Mouse (Mus musculus) myocyte (in vitro differentiated cells): ENCODE measurements around the gene Riiad1. TPM values are rescaled to one million over a fixed set of nuclear protein-coding genes. Genes with fewer than 3 reads are reported as not detected.

Experiments
- H3K27me3 ChIP-seq: one replicate; pipeline ENCODE4 v1.6.1; 2011; ENCODE audit not compliant: control insufficient read depth, insufficient read depth, insufficient read length
- H3K36me3 ChIP-seq: one replicate; pipeline ENCODE4 v1.6.1; 2011; ENCODE audit not compliant: control insufficient read depth, insufficient read depth
- H3K4me2 ChIP-seq: one replicate; pipeline ENCODE4 v1.6.1; 2011; ENCODE audit warnings: low read depth, control low read depth
- H3K4me3 ChIP-seq: one replicate; pipeline ENCODE4 v1.5.1; 2011; ENCODE audit warnings: mild to moderate bottlenecking, control low read depth, moderate library complexity
- H3K79me2 ChIP-seq: one replicate; pipeline ENCODE4 v1.6.1; 2011; ENCODE audit not compliant: control insufficient read depth, insufficient read depth
- H3ac ChIP-seq: one replicate; pipeline ENCODE4 v1.6.1; 2011; ENCODE audit not compliant: control insufficient read depth, insufficient read length
- CEBPB ChIP-seq: IDR thresholded peaks from 2 replicates; pipeline ENCODE4 v1.6.1; 2011; ENCODE audit warnings: mild to moderate bottlenecking, moderate library complexity; ENCODE audit not compliant: poor library complexity, insufficient read depth, severe bottlenecking
- E2F4 ChIP-seq: IDR thresholded peaks from one replicate; pipeline ENCODE4 v1.6.1; 2011; ENCODE audit warnings: mild to moderate bottlenecking, control low read depth, moderate library complexity; ENCODE audit not compliant: insufficient read depth
- MAX ChIP-seq: IDR thresholded peaks from one replicate; pipeline ENCODE4 v1.6.1; 2011; ENCODE audit warnings: low read depth, mild to moderate bottlenecking, control low read depth
- MYOD1 ChIP-seq, 3 experiments: IDR thresholded peaks; one replicate each; pipeline ENCODE4 v1.6.1; 2011; ENCODE audit warnings: control low read depth in 2 of 3, low read depth in 2 of 3, mild to moderate bottlenecking in 2 of 3, moderate library complexity in 1 of 3; ENCODE audit not compliant: insufficient read length in 2 of 3, control insufficient read depth in 1 of 3
- MYOG ChIP-seq, 3 experiments: IDR thresholded peaks; one replicate each; pipeline ENCODE4 v1.6.1; 2011; ENCODE audit warnings: control low read depth in 2 of 3, low read depth in 2 of 3, mild to moderate bottlenecking in 2 of 3; ENCODE audit not compliant: insufficient read length in 2 of 3, control insufficient read depth in 1 of 3, insufficient read depth in 1 of 3
- POLR2A ChIP-seq: IDR thresholded peaks from one replicate; pipeline ENCODE4 v1.6.1; 2011; ENCODE audit warnings: low read depth, mild to moderate bottlenecking, control low read depth, moderate library complexity; ENCODE audit not compliant: insufficient read length
- POLR2AphosphoS2 ChIP-seq: IDR thresholded peaks from one replicate; pipeline ENCODE4 v1.6.1; 2011; ENCODE audit warnings: low read depth, control low read depth; ENCODE audit not compliant: insufficient read length
- REST ChIP-seq: IDR thresholded peaks from one replicate; pipeline ENCODE4 v1.6.1; 2011; ENCODE audit warnings: mild to moderate bottlenecking, control low read depth, moderate library complexity; ENCODE audit not compliant: insufficient read depth, insufficient read length
- SRF ChIP-seq: IDR thresholded peaks from one replicate; pipeline ENCODE4 v1.6.1; 2011; ENCODE audit warnings: low read depth; ENCODE audit not compliant: control insufficient read depth, insufficient read length
- TCF12 ChIP-seq: IDR thresholded peaks from one replicate; pipeline ENCODE4 v1.6.1; 2011; ENCODE audit warnings: mild to moderate bottlenecking, control low read depth; ENCODE audit not compliant: poor library complexity, insufficient read depth, severe bottlenecking
- TCF3 ChIP-seq: IDR thresholded peaks from one replicate; pipeline ENCODE4 v1.6.1; 2011; ENCODE audit warnings: low read depth, control low read depth; ENCODE audit not compliant: insufficient read length
- USF1 ChIP-seq: IDR thresholded peaks from one replicate; pipeline ENCODE4 v1.6.1; 2011; ENCODE audit warnings: low read depth, mild to moderate bottlenecking, control low read depth, moderate library complexity
- polyA plus RNA-seq: library from polyadenylated mRNA; unstranded; fragments of >200 nt; fragmentation: generic; extraction: Trizol; gene quantifications from one replicate; pipeline ENCODE4 v1.2.1, GENCODE M21; 2012; ENCODE audit warnings: missing spikeins

Riiad1 gene
- polyA plus RNA-seq, 1 experiment, result 0.36 TPM

- Histone ChIP-seq H3K36me3 (no peaks in the 10 kb centered on the region), H3K4me3 (no peak overlapping the region)
- TF ChIP-seq REST (peak; percentile 44), MAX (no peak)
These were observed 577 bp downstream of the Riiad1 start for GRCm38 (mm10) chr3:94479564-94479963.

GRCm38 (mm10) chr3:94478591-94479169 lies 1.5 kb downstream of the Riiad1 start:
- no peak overlapping the region for H3K4me3 ChIP-seq
- no peaks in the 10 kb centered on the region for H3K79me2 ChIP-seq
- TF ChIP-seq REST (no peak), SRF (no peak), POLR2AphosphoS2 (no peak), E2F4 (no peak), USF1 (no peak), MYOG (IDR thresholded peaks at IDR 0.05; ENCODE audit: control insufficient read depth in 1 of 3, insufficient read depth in 1 of 3, insufficient read length in 2 of 3, low read depth in 2 of 3) (no peak), MAX (no peak), CEBPB (no peak), TCF12 (no peak), POLR2A (no peak), TCF3 (no peak), MYOD1 (IDR thresholded peaks at IDR 0.05; ENCODE audit: control insufficient read depth in 1 of 3, insufficient read length in 2 of 3, low read depth in 2 of 3) (no peak)
- no peaks in the 10 kb centered on the region for H3K36me3 ChIP-seq
- H3ac ChIP-seq, result no peak overlapping the region
- H3K4me2 ChIP-seq, result no peak overlapping the region
- no peaks in the 10 kb centered on the region for H3K27me3 ChIP-seq

More at GRCm38 (mm10) chr3:94479564-94479963, 577 bp downstream of the Riiad1 start:
- no peaks in the 10 kb centered on the region for H3K79me2 ChIP-seq
- no peak overlapping the region for H3K4me2 ChIP-seq
- no peaks in the 10 kb centered on the region for H3K27me3 ChIP-seq
- H3ac ChIP-seq, result no peak overlapping the region

- Histone ChIP-seq H3K79me2 (no peaks in the 10 kb centered on the region), H3K4me3 (no peak within 1 kb of the TSS), H3ac (no peak within 1 kb of the TSS), H3K27me3 (no peaks in the 10 kb centered on the region), H3K36me3 (no peaks in the 10 kb centered on the region), H3K4me2 (no peak within 1 kb of the TSS)
- TF ChIP-seq REST (peak; percentile 9), POLR2AphosphoS2 (no peak)
These were observed 2.1 kb downstream of the Riiad1 start, which contains the start of gene Celf3 for GRCm38 (mm10) chr3:94477981-94478422. Gene Celf3, plus strand, starts transcription at chr3:94478295.

- Histone ChIP-seq H3K4me3 (no peak overlapping the region), H3K36me3 (no peaks in the 10 kb centered on the region), H3K4me2 (no peak overlapping the region), H3K79me2 (no peaks in the 10 kb centered on the region), H3K27me3 (no peaks in the 10 kb centered on the region), H3ac (no peak overlapping the region)
- no peak for TF ChIP-seq POLR2A
- TF ChIP-seq TCF12, result no peak
- TF ChIP-seq POLR2AphosphoS2, result no peak
These were observed 2.7 kb downstream of the Riiad1 start for GRCm38 (mm10) chr3:94477444-94477843.

- Histone ChIP-seq H3ac (no peak overlapping the region), H3K79me2 (no peaks in the 10 kb centered on the region), H3K36me3 (no peaks in the 10 kb centered on the region), H3K27me3 (no peaks in the 10 kb centered on the region), H3K4me2 (no peak overlapping the region), H3K4me3 (no peak overlapping the region)
- no peak for TF ChIP-seq TCF12
- TF ChIP-seq MAX, result no peak
- TF ChIP-seq CEBPB, result no peak
- no peak for TF ChIP-seq MYOD1 (IDR thresholded peaks at IDR 0.05; ENCODE audit: control insufficient read depth in 1 of 3, insufficient read length in 2 of 3, low read depth in 2 of 3)
- TF ChIP-seq POLR2A, result no peak
These were observed 3.7 kb downstream of the Riiad1 start for GRCm38 (mm10) chr3:94476301-94477035.
